Mouse (Mus musculus): ENCODE measurements around the gene Rad51b. TPM values are rescaled to one million over a fixed set of nuclear protein-coding genes. Genes with fewer than 3 reads are reported as not detected.

Rad51b gene
- 6.4 and 8.4 TPM in 2 replicates for polyA plus RNA-seq (2016; fragmentation: Nextera tagmentation; extraction: Ambion mirVana)

DNA sequence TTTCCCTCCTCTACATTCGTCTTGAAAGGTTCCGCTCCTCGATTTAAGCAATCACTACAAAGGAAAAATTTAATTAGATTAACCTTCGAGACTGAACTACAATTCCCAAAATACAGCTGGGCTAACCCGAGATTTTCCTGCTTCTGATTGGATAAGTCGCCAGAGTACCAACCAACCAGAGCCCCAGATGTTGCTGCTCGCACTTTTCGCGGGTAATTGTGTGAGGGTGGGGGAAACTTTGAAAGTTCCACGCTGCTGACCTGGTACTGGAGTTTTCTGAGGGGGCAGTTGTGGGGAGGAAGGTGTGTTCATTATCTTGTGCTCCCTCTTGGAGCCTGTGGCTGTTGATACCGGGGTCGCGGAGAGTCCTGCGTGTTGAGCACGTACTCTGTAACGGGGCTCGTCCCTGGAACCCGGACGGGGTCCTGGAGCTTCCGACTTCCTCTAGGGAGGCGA, at the start of gene Rad51b:
TSS of gene Rad51b (plus strand) at position 162 of the 456 bp plus-strand sequence.
- Histone ChIP-seq H3K27me3 (replicated peaks; ENCODE audit: low read depth, poor library complexity, severe bottlenecking) (no peaks in the 10 kb centered on the region), H3K36me3 (replicated peaks) (0 out of 2 replicates have a peak, but pooled peaks cover 5% of the 10 kb centered on the region), H3K4me3 (peak within 1 kb of the TSS; percentile 81), H3K4me1 (peaks cover 13% of the 10 kb centered on the region), H3K27ac (replicated peaks) (peak within 1 kb of the TSS; percentile 88), H3K9me3 (no peaks in the 10 kb centered on the region)
- DNase-seq (ENCODE audit: low spot score): peak; percentile 86
- WGBS: under 1% methylated on average over 21 of the region's 21 CpGs

DNA sequence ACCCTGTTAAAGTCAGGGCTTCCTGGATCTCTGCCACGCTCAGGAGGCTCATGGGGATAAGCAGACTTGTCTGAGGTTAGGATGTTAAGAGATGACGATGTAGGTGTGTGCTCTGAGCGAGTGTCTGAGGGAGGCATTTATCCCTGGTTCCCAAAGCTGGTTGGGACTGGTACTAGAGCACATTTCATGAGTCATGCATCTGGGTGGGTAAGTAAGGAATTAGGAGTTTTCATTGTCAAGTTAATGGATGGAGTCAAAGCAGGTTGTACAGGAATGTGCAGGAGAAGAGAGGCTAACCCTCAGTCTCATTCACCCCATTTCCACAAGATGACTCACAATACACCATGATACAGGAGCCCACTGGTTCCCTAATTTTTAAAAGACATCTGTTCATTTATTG, 49.0 kb upstream of the Rad51b start:
- WGBS: 85% methylated on average over 3 of the region's 3 CpGs
- Histone ChIP-seq H3K9me3 (no peaks in the 10 kb centered on the region), H3K36me3 (replicated peaks) (peaks cover 100% of the 10 kb centered on the region), H3K4me3 (no peak overlapping the region), H3K27ac (replicated peaks) (no peak overlapping the region), H3K27me3 (replicated peaks; ENCODE audit: low read depth, poor library complexity, severe bottlenecking) (no peaks in the 10 kb centered on the region), H3K4me1 (no peaks in the 10 kb centered on the region)
- no peak for DNase-seq (ENCODE audit: low spot score)

DNA sequence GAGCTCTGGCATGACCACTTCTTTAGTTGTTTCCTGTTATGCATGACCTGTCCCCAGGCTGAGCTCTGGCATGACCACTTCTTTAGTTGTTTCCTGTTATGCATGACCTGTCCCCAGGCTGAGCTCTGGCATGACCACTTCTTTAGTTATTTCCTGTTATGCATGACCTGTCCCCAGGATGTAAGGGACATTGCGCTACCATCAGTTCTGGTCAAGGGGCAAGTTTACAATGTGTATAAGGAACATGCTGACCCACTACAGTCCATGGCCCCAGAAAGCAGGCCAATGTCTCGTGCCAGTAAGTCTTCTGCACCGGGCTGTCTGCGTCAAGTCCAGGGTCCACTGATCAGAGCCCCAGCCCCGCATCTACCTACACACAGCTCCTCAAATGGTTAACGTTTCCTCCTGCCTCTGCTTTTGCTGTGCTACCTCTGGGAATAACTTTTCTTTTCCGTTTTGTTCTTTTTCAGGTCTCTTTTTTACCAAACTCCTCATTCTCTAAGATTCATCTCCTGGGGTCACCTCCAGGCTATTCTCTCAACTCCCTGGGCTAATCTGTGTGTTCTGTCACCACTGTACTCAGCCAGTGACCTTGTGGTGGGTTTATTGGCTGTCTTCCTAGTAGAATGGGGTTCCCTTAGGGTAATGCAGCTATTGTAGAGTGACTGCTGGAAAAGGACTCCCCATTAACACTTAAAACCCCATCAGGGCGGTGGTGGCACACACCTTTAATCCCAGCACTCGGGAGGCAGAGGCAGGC, 43.6 kb upstream of the Rad51b start:
- H3K4me1 ChIP-seq: no peaks in the 10 kb centered on the region
- no peak overlapping the region for H3K27ac ChIP-seq (replicated peaks)
- 87% methylated on average over 9 of the region's 9 CpGs for WGBS
- no peak overlapping the region for H3K4me3 ChIP-seq
- H3K9me3 ChIP-seq: no peaks in the 10 kb centered on the region
- H3K27me3 ChIP-seq (replicated peaks; ENCODE audit: low read depth, poor library complexity, severe bottlenecking): no peaks in the 10 kb centered on the region
- DNase-seq (ENCODE audit: low spot score): no peak
- peaks cover 92% of the 10 kb centered on the region for H3K36me3 ChIP-seq (replicated peaks)

DNA sequence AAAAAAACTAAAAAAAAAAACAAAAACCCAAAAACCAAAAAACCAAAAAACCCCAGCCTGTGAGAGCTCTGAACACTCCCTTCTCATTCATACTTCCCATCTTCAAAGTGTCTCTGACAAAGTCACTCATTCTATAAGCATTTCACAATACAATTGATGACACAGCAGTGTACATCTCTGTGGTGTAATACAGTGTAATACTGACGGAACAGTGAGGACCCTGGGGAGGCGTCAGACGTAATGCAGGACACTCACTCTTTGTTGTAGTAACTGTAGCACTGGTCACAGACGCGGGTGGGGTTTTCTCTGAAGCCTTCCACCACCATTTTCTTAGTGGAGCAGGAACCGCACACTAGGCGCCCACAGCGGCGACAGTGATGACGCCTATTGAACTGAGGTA, 42.1 kb upstream of the Rad51b start:
- Histone ChIP-seq H3K4me1 (no peaks in the 10 kb centered on the region), H3K4me3 (no peak overlapping the region), H3K27ac (replicated peaks) (no peak overlapping the region), H3K27me3 (replicated peaks; ENCODE audit: low read depth, poor library complexity, severe bottlenecking) (no peaks in the 10 kb centered on the region), H3K36me3 (replicated peaks) (peaks cover 90% of the 10 kb centered on the region), H3K9me3 (no peaks in the 10 kb centered on the region)
- DNase-seq (ENCODE audit: low spot score): no peak
- WGBS: 95% methylated on average over 10 of the region's 10 CpGs

DNA sequence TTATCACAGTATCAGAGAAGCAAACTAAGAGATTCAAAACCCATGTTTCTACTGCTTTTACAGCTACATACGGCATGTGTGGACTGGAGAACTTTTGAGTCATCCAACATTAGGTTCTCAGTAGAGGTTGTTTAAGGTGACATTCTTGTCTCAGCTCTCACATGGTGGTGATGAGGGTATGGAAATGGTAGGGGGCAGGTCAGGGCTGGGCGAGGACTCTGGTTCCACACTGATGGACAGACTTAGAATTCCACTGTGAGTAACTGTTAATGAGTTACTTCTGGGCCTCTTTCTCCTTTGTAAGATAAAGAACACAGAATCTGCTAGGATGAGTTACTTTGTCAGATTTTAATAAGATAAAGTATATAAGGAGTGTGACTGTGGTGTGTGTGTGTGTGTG, 36.9 kb upstream of the Rad51b start:
- peaks cover 87% of the 10 kb centered on the region for H3K36me3 ChIP-seq (replicated peaks)
- WGBS: 94% methylated on average over 2 of the region's 2 CpGs
- no peaks in the 10 kb centered on the region for H3K27me3 ChIP-seq (replicated peaks; ENCODE audit: low read depth, poor library complexity, severe bottlenecking)
- no peak for DNase-seq (ENCODE audit: low spot score)
- H3K27ac ChIP-seq (replicated peaks): no peak overlapping the region
- no peaks in the 10 kb centered on the region for H3K4me1 ChIP-seq
- H3K4me3 ChIP-seq: no peak overlapping the region
- H3K9me3 ChIP-seq: no peaks in the 10 kb centered on the region

DNA sequence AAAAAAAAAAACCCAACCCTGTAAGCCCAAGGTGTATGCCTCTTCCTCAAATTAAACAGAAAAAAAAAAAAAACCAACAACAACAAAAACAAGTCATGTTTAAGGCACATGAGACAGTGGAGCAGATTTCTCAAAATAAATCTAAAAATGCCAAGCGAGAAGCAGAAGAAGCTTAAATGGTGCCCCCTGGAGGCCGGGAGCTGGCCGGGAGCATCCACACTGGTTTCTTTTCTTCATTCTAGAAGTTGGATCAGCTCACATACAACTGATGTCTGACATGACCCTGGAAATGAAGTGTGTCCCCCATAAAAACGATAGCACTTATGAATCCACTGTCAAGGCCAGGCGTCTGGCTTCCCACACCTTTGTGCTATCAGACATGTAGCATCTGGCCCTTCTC, 36.0 kb upstream of the Rad51b start:
- Histone ChIP-seq H3K4me1 (no peaks in the 10 kb centered on the region), H3K9me3 (no peaks in the 10 kb centered on the region), H3K36me3 (replicated peaks) (peaks cover 90% of the 10 kb centered on the region), H3K27me3 (replicated peaks; ENCODE audit: low read depth, poor library complexity, severe bottlenecking) (no peaks in the 10 kb centered on the region), H3K4me3 (no peak overlapping the region), H3K27ac (replicated peaks) (no peak overlapping the region)
- DNase-seq (ENCODE audit: low spot score): peak; percentile 57
- 55% methylated on average over 5 of the region's 5 CpGs for WGBS

DNA sequence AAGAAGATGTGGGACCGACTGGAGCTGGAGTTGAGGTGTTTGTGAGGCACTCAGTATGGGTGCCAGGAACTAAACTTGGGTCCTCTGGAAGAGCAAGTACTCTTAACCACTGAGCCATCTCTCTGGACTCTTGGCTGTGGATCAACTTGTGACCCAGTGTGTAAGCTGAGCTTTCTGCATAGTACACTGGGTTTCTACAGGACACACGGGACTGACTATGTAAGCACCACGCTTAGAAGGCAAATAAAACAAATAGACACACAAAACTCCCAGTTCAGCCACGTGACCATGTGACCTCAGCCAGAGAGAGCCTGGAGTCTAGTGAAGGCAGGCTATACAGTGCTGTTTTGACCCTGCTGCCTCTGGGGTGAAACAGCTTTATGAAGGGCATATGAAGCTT, 24.5 kb upstream of the Rad51b start:
- no peak overlapping the region for H3K27ac ChIP-seq (replicated peaks)
- no peak overlapping the region for H3K4me3 ChIP-seq
- H3K4me1 ChIP-seq: no peaks in the 10 kb centered on the region
- 87% methylated on average over 4 of the region's 4 CpGs for WGBS
- H3K27me3 ChIP-seq (replicated peaks; ENCODE audit: low read depth, poor library complexity, severe bottlenecking): no peaks in the 10 kb centered on the region
- DNase-seq (ENCODE audit: low spot score): no peak
- H3K9me3 ChIP-seq: no peaks in the 10 kb centered on the region
- peaks cover 98% of the 10 kb centered on the region for H3K36me3 ChIP-seq (replicated peaks)

DNA sequence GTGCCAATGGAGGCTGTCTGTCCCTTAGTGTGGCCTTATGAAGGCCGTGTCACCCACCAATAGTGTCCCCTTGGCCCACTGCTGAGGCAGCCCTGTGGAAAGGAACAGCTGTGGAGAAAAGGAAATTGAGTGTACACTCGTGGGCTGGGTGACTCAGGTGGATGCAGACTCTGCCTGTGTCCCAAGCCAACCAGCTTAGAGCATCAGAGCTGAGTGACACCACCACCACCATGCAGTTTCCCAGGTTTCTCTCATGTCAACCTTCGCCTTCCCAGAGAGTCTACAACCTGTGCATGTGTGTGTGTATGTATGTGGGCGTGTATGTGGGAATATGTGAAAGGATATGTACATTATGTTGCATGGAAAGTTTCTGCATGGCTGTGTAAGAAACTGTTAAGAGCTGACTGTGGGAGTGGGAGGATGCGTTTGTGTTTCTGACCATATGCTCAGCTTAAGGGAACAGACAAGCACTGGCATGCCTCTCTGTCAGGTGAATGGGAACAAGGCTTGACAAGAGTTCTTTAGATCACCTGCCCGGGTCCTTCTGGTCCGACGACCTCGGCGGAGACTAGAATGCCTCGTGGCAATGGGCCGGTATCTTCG, 17.5 kb upstream of the Rad51b start:
- Histone ChIP-seq H3K27ac (replicated peaks) (no peak overlapping the region), H3K27me3 (replicated peaks; ENCODE audit: low read depth, poor library complexity, severe bottlenecking) (no peaks in the 10 kb centered on the region), H3K9me3 (no peaks in the 10 kb centered on the region), H3K36me3 (replicated peaks) (peaks cover 97% of the 10 kb centered on the region), H3K4me3 (no peak overlapping the region), H3K4me1 (no peaks in the 10 kb centered on the region)
- no peak for DNase-seq (ENCODE audit: low spot score)
- 92% methylated on average over 13 of the region's 13 CpGs for WGBS

DNA sequence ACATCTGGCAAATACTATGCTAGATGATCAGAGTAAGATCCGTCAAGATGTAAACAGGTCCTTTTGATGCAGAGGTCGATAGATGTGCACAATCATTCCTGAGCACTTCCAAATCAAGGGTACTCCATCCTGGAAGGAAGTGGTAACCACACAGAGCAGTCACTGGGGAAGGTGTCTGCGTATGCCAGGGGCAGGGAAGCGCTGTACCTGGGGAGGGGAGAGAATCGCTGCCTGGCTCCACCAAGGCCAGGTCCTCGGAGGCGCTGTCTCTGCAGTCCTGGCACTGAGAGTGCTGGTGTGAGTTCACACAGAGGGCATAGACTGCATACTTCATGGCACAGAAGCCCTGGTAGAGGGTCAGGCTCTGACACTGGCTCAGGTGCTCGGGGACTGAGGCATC, 14.5 kb upstream of the Rad51b start:
- Histone ChIP-seq H3K9me3 (no peaks in the 10 kb centered on the region), H3K4me1 (no peaks in the 10 kb centered on the region), H3K27ac (replicated peaks) (no peak overlapping the region), H3K27me3 (replicated peaks; ENCODE audit: low read depth, poor library complexity, severe bottlenecking) (no peaks in the 10 kb centered on the region), H3K36me3 (replicated peaks) (peaks cover 99% of the 10 kb centered on the region), H3K4me3 (no peak overlapping the region)
- WGBS: 91% methylated on average over 8 of the region's 8 CpGs
- DNase-seq (ENCODE audit: low spot score): no peak

DNA sequence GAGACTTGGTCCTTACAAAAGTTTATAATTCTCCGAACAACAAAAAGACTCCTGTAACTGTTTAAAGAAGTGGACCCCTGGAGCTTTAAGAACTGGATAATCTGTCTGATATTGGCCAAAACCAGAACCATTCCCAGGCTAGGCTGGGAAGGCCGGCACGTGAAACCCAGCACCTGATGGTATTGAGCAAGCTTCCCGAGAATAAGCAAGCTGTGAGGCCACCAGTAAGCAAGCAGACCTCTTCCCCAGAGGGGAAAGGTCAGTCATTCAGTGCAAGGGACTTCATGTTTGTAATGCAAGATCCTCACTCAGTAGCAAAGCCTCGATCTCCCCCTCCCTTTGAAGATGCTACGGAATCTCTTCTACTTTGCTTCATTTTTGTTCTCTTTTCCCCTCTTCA, 4.2 kb upstream of the Rad51b start:
- peaks cover 13% of the 10 kb centered on the region for H3K4me1 ChIP-seq
- no peak overlapping the region for H3K27ac ChIP-seq (replicated peaks)
- DNase-seq (ENCODE audit: low spot score): no peak
- H3K36me3 ChIP-seq (replicated peaks): peaks cover 36% of the 10 kb centered on the region
- H3K9me3 ChIP-seq: no peaks in the 10 kb centered on the region
- no peak overlapping the region for H3K4me3 ChIP-seq
- 84% methylated on average over 6 of the region's 6 CpGs for WGBS
- no peaks in the 10 kb centered on the region for H3K27me3 ChIP-seq (replicated peaks; ENCODE audit: low read depth, poor library complexity, severe bottlenecking)

DNA sequence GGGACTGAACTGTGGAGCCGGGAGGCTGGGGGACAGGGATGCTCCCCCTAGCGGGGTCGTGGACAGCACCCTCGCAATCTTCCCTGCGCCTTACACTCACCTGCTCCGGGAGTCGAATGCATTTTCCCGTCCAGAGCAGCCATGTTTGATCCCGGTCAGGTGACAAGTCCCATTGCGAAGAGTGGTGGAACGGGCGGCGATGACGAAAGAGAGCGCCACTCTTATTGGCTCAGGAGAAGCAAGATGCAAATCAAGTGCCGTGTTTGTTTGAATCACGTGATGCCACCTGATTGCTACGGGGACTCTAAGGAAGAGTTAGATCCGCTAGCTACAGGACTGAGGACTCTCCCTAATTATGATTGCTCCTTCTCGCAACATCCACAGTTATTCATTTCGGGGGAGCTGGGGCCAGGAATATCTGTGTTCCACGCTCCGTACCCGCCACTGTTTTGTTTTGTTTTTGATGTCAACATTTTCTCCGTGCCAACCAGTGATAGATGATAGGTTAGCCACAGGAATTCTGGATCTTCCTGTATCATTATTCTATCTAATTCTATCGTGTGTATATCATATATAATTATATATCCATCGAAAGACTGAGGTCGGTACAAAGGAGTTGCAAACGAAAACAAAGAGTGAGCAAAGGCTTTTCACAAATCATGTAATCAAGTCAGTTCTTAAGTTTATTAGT, 811 bp upstream of the Rad51b start, which contains the start of gene Zfyve26:
TSS of gene Zfyve26 (minus strand) at position 179 of the 691 bp plus-strand sequence.
- H3K27me3 ChIP-seq (replicated peaks; ENCODE audit: low read depth, poor library complexity, severe bottlenecking): no peaks in the 10 kb centered on the region
- peak; percentile 95 for DNase-seq (ENCODE audit: low spot score)
- H3K4me1 ChIP-seq: peaks cover 13% of the 10 kb centered on the region
- peak within 1 kb of the TSS; percentile 88 for H3K27ac ChIP-seq (replicated peaks)
- peaks cover 8% of the 10 kb centered on the region for H3K36me3 ChIP-seq (replicated peaks)
- H3K9me3 ChIP-seq: no peaks in the 10 kb centered on the region
- H3K4me3 ChIP-seq: peak within 1 kb of the TSS; percentile 81
- under 1% methylated on average over 29 of the region's 29 CpGs for WGBS

DNA sequence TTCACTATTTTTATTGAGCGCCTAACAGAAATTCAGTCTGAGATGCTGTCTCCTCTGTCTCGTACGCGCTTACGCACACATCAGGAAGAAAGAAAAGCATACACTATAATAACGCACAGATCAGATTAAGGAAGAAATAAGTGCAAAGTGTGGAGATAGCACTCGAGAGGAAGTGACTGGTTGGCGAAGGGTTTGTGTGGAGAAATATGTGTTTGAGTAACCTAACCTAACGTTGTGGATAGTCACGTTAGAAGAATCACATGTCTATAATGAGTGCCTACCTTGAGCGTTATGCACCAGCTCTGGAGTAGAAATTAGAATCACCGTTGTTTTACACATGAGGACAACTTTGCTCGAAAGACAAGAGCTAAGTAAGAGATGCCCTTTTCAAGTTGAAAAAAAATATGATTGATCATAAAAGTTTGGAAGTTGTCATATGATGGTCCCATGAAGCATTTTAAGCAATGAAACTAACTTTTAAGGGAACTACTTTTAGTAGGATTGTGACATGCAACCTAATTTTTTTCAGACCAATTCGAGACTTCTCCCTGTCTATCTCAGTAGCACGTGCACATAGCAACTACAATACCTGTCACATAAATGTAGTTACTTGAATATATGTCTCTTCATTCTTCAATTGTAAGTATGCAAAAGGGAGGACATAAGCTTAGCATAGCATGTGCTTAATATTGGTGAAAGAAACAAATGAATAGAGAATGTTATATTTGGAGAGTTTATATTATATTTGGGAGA, 978 bp downstream of the Rad51b start:
- peak overlapping the region; percentile 81 for H3K4me3 ChIP-seq
- H3K9me3 ChIP-seq: no peaks in the 10 kb centered on the region
- DNase-seq (ENCODE audit: low spot score): no peak
- H3K36me3 ChIP-seq (replicated peaks): peaks cover 6% of the 10 kb centered on the region; the same call in 1 of the 2 replicates
- no peaks in the 10 kb centered on the region for H3K27me3 ChIP-seq (replicated peaks; ENCODE audit: low read depth, poor library complexity, severe bottlenecking)
- WGBS: 18% methylated on average over 15 of the region's 15 CpGs
- peaks cover 13% of the 10 kb centered on the region for H3K4me1 ChIP-seq
- peak overlapping the region; percentile 88 for H3K27ac ChIP-seq (replicated peaks)

Measured in embryonic facial prominence, embryonic 10.5 days (tissue).